Comparison of ENCODE assay signal across 18 mouse cellular contexts in genomic region chr11:68378419-68378818, GRCm38 (mm10). TPM values are rescaled to one million over a fixed set of nuclear protein-coding genes. Genes with fewer than 3 reads are reported as not detected.
DNase-seq lines count a peak whose midpoint lies in the region; ATAC-seq lines count a peak whose summit lies in the region.
"Had no signal": no experiment of that assay in that cellular context is flagged by ENCODE, and none has a peak within 500 bp of the region (broad histone marks: within the 10 kb centered on the region; RNA-seq: fewer than 3 reads in every experiment).

No protein-coding gene starts in this region.

- no peak overlapping the region for H3K9ac ChIP-seq in hindbrain, embryonic 16.5 days (ENCODE audit: low read depth, low read length)
- 0 out of 2 replicates have a peak overlapping the region, but pooled peaks have one; percentile 21 for H3K9ac ChIP-seq in midbrain, embryonic 11.5 days (ENCODE audit: low read length)
- no peak overlapping the region for H3K9ac ChIP-seq in neural tube, embryonic 14.5 days (replicated peaks; ENCODE audit: low read depth, low read length)
- H3K9ac ChIP-seq: liver, embryonic 14.5 days had no signal

- no peaks in the 10 kb centered on the region for H3K9me3 ChIP-seq in hindbrain, embryonic 10.5 days
- no peaks in the 10 kb centered on the region for H3K9me3 ChIP-seq in hindbrain, embryonic 16.5 days (ENCODE audit: control insufficient read depth, low read length)
- no peaks in the 10 kb centered on the region for H3K9me3 ChIP-seq in embryonic facial prominence, embryonic 10.5 days
- H3K9me3 ChIP-seq in midbrain, embryonic 11.5 days (ENCODE audit: control insufficient read depth, low read length): no peaks in the 10 kb centered on the region
- H3K9me3 ChIP-seq in neural tube, embryonic 14.5 days (ENCODE audit: control insufficient read depth, low read length): no peaks in the 10 kb centered on the region

- peak overlapping the region; percentile 37; the same call in 1 of the 2 replicates for H3K4me3 ChIP-seq in hindbrain, embryonic 10.5 days
- no peak overlapping the region for H3K4me3 ChIP-seq in hindbrain, embryonic 16.5 days (ENCODE audit: low read length)
- H3K4me3 ChIP-seq in embryonic facial prominence, embryonic 10.5 days: peak overlapping the region; percentile 21; the same call in 1 of the 2 replicates
- no peak overlapping the region for H3K4me3 ChIP-seq in midbrain, embryonic 11.5 days (ENCODE audit: low read depth, low read length)
- H3K4me3 ChIP-seq in neural tube, embryonic 14.5 days (ENCODE audit: low read depth, low read length): no peak overlapping the region
- H3K4me3 ChIP-seq: myocyte had no signal

- H3K4me1 ChIP-seq in hindbrain, embryonic 10.5 days (replicated peaks): peaks cover 58% of the 10 kb centered on the region
- peaks cover 13% of the 10 kb centered on the region for H3K4me1 ChIP-seq in hindbrain, embryonic 16.5 days (ENCODE audit: control insufficient read depth, insufficient read depth, low read depth, low read length)
- H3K4me1 ChIP-seq in embryonic facial prominence, embryonic 10.5 days: peaks cover 41% of the 10 kb centered on the region
- peaks cover 28% of the 10 kb centered on the region for H3K4me1 ChIP-seq in midbrain, embryonic 11.5 days (ENCODE audit: control insufficient read depth, insufficient read depth, low read length)
- peaks cover 14% of the 10 kb centered on the region for H3K4me1 ChIP-seq in neural tube, embryonic 14.5 days (ENCODE audit: control insufficient read depth, insufficient read depth, low read length)

- ATAC-seq in hindbrain, embryonic 16.5 days: no peak
- ATAC-seq in midbrain, embryonic 11.5 days (ENCODE audit: low FRiP score): peak; percentile 56; the same call in 1 of the 2 replicates
- ATAC-seq in neural tube, embryonic 14.5 days (ENCODE audit: low read depth): no peak
- ATAC-seq: inflammation-experienced regulatory T-cells, adult 6 months had no signal

- H3K27me3 ChIP-seq in hindbrain, embryonic 10.5 days (ENCODE audit: insufficient read depth, poor library complexity, severe bottlenecking): peaks cover 93% of the 10 kb centered on the region
- H3K27me3 ChIP-seq in hindbrain, embryonic 16.5 days (replicated peaks; ENCODE audit: control insufficient read depth, insufficient read depth, low read length): peaks cover 11% of the 10 kb centered on the region
- H3K27me3 ChIP-seq in embryonic facial prominence, embryonic 10.5 days (replicated peaks; ENCODE audit: low read depth, poor library complexity, severe bottlenecking): peaks cover 93% of the 10 kb centered on the region
- peaks cover 48% of the 10 kb centered on the region for H3K27me3 ChIP-seq in midbrain, embryonic 11.5 days (ENCODE audit: control insufficient read depth, insufficient read depth, low read length)
- no peaks in the 10 kb centered on the region for H3K27me3 ChIP-seq in neural tube, embryonic 14.5 days (ENCODE audit: control insufficient read depth, insufficient read depth, low read length)

- peak; percentile 50 for DNase-seq in hindbrain, embryonic 10.5 days (ENCODE audit: low spot score)
- peak; percentile 29 for DNase-seq in embryonic facial prominence, embryonic 10.5 days (ENCODE audit: low spot score)
- DNase-seq in midbrain, embryonic 11.5 days (ENCODE audit: low spot score, missing footprints): no peak
- no peak for DNase-seq in layer of hippocampus, adult 8-10 months (ENCODE audit: low spot score in 2 of 2)
- DNase-seq in right cerebral cortex, postnatal 10 days (ENCODE audit: low spot score in 2 of 2): no peak
- DNase-seq in adrenal gland, postnatal 25 days: no peak
- DNase-seq: adrenal gland, postnatal 36 days; cerebellum, postnatal 25 days; heart, adult 18-20 months; kidney, postnatal 14 days; lung, postnatal 36 days; spleen, adult 18-20 months; thymus, adult 18-20 months had no signal

- H3K36me3 ChIP-seq in hindbrain, embryonic 10.5 days: peaks cover 40% of the 10 kb centered on the region
- H3K36me3 ChIP-seq in hindbrain, embryonic 16.5 days (ENCODE audit: control insufficient read depth, insufficient read depth, low read length): no peaks in the 10 kb centered on the region
- peaks cover 3% of the 10 kb centered on the region; the same call in 1 of the 2 replicates for H3K36me3 ChIP-seq in embryonic facial prominence, embryonic 10.5 days (replicated peaks)
- H3K36me3 ChIP-seq in midbrain, embryonic 11.5 days (ENCODE audit: control insufficient read depth, insufficient read depth, low read length): peaks cover under 1% of the 10 kb centered on the region; the same call in 1 of the 2 replicates
- H3K36me3 ChIP-seq in neural tube, embryonic 14.5 days (ENCODE audit: control insufficient read depth, insufficient read depth, low read length): no peaks in the 10 kb centered on the region

- 5% methylated on average over 5 of the region's 5 CpGs for WGBS in hindbrain, embryonic 10.5 days
- 18% methylated on average over 5 of the region's 5 CpGs for WGBS in hindbrain, embryonic 16.5 days
- WGBS in embryonic facial prominence, embryonic 10.5 days: 13% methylated on average over 5 of the region's 5 CpGs
- 5% methylated on average over 5 of the region's 5 CpGs for WGBS in midbrain, embryonic 11.5 days
- WGBS in neural tube, embryonic 14.5 days: 6% methylated on average over 5 of the region's 5 CpGs

- H3K4me2 ChIP-seq in hindbrain, embryonic 16.5 days (ENCODE audit: low read length): no peak overlapping the region; the same call in 1 of the 2 replicates
- H3K4me2 ChIP-seq in midbrain, embryonic 11.5 days: peak overlapping the region; percentile 21
- H3K4me2 ChIP-seq in neural tube, embryonic 14.5 days (ENCODE audit: low read depth, low read length): peak overlapping the region; percentile 21; the same call in 1 of the 2 replicates

- H3K27ac ChIP-seq in hindbrain, embryonic 10.5 days: peak overlapping the region; percentile 47; the same call in 1 of the 2 replicates
- no peak overlapping the region for H3K27ac ChIP-seq in hindbrain, embryonic 16.5 days (ENCODE audit: low read depth, low read length)
- H3K27ac ChIP-seq in embryonic facial prominence, embryonic 10.5 days (replicated peaks): no peak overlapping the region
- H3K27ac ChIP-seq in midbrain, embryonic 11.5 days (ENCODE audit: low read depth, low read length): 0 out of 2 replicates have a peak overlapping the region, but pooled peaks have one; percentile 25
- no peak overlapping the region; the same call in 1 of the 2 replicates for H3K27ac ChIP-seq in neural tube, embryonic 14.5 days (ENCODE audit: low read depth, low read length)
- H3K27ac ChIP-seq: liver, embryonic 14.5 days had no signal

RNA-seq across cellular contexts. Expression of gene Ntn1, which starts 22.2 kb away (rescaled TPM):
- 18.2 and 23.7 TPM in 2 replicates for polyA plus RNA-seq in hindbrain, embryonic 10.5 days (2016; fragmentation: Nextera tagmentation; extraction: Ambion mirVana)
- 13.3 and 21.7 TPM in 2 replicates for polyA plus RNA-seq in hindbrain, embryonic 16.5 days (2015; fragmentation: Nextera tagmentation; extraction: Ambion mirVana)
- 7.4 and 8.2 TPM in 2 replicates for polyA plus RNA-seq in embryonic facial prominence, embryonic 10.5 days (2016; fragmentation: Nextera tagmentation; extraction: Ambion mirVana)
- polyA plus RNA-seq in midbrain, embryonic 11.5 days (2014; fragmentation: Nextera tagmentation; extraction: Ambion mirVana): 10.0 and 10.2 TPM in 2 replicates
- 14.9 and 15.7 TPM in 2 replicates for polyA plus RNA-seq in neural tube, embryonic 14.5 days (2014; fragmentation: Nextera tagmentation; extraction: Ambion mirVana)
- total RNA-seq in layer of hippocampus, adult 8-10 months (2022): 1 to 10 TPM; 6.0 to 7.3 (median 7.0) TPM
- total RNA-seq in adrenal gland, postnatal 25 days (2021): 5.5 and 6.4 TPM in 2 replicates

RNA-seq across cellular contexts. Expression of gene Pik3r5, which starts 53.5 kb away (rescaled TPM):
- polyA plus RNA-seq in hindbrain, embryonic 10.5 days (2016; fragmentation: Nextera tagmentation; extraction: Ambion mirVana): 0.88 and 1.2 TPM in 2 replicates
- polyA plus RNA-seq in hindbrain, embryonic 16.5 days (2015; fragmentation: Nextera tagmentation; extraction: Ambion mirVana): 0.26 and 0.44 TPM in 2 replicates
- 0.69 and 1.3 TPM in 2 replicates for polyA plus RNA-seq in embryonic facial prominence, embryonic 10.5 days (2016; fragmentation: Nextera tagmentation; extraction: Ambion mirVana)
- 0.43 and 0.92 TPM in 2 replicates for polyA plus RNA-seq in midbrain, embryonic 11.5 days (2014; fragmentation: Nextera tagmentation; extraction: Ambion mirVana)
- polyA plus RNA-seq in neural tube, embryonic 14.5 days (2014; fragmentation: Nextera tagmentation; extraction: Ambion mirVana): 1.2 and 2.6 TPM in 2 replicates
- 1 to 10 TPM; 1.7 to 6.8 (median 3.3) TPM for total RNA-seq in layer of hippocampus, adult 8-10 months (2022)
- total RNA-seq in adrenal gland, postnatal 25 days (2021): 0.94 and 1.3 TPM in 2 replicates

Comparison
In these comparisons a context has a peak if more than half of its experiments do, and no peak if none do; other contexts are left out.
1. H3K27ac ChIP-seq: peak in hindbrain, embryonic 10.5 days (single experiment) and midbrain, embryonic 11.5 days (single experiment); none in hindbrain, embryonic 16.5 days (single experiment), embryonic facial prominence, embryonic 10.5 days (single experiment) and neural tube, embryonic 14.5 days (single experiment).
2. H3K4me3 ChIP-seq: peak in hindbrain, embryonic 10.5 days (single experiment) and embryonic facial prominence, embryonic 10.5 days (single experiment); none in hindbrain, embryonic 16.5 days (single experiment), midbrain, embryonic 11.5 days (single experiment) and neural tube, embryonic 14.5 days (single experiment).
3. DNase-seq: peak in hindbrain, embryonic 10.5 days (single experiment) and embryonic facial prominence, embryonic 10.5 days (single experiment); none in midbrain, embryonic 11.5 days (single experiment), layer of hippocampus, adult 8-10 months (0 of 2), right cerebral cortex, postnatal 10 days (0 of 2) and adrenal gland, postnatal 25 days (single experiment).